Mouse (Mus musculus) heart, adult 18-20 months (tissue): ENCODE data around the gene Atp1b3. TPM values are rescaled to one million over a fixed set of nuclear protein-coding genes. Genes with fewer than 3 reads are reported as not detected.
"Not testable (repeated sequence)": the region's sequence is repeated elsewhere in the genome, so short reads cannot be mapped to it uniquely, and the experiment has no call there.

Experiments
- DNase-seq, 2 experiments: peaks; one replicate each; pipeline ENCODE4 v3.0.0; 2021 to 2022; ENCODE audit warnings: mixed read lengths in 1 of 2
- total RNA-seq, 2 experiments: library from RNA; stranded (reverse); gene quantifications; 2 replicates each; pipeline ENCODE4 v1.2.3; 2021

Gene Atp1b3
- total RNA-seq, 2 experiments from 2014 or later, result 51.6 to 63.6 TPM

- DNase-seq, result no peak
Measured at GRCm38 (mm10) chr9:96365271-96365872, 1.1 kb upstream of the Atp1b3 start.

GRCm38 (mm10) chr9:96363581-96364140, 581 bp downstream of the Atp1b3 start:
- DNase-seq, result peak; percentile 82 to 84

GRCm38 (mm10) chr9:96360056-96360455, 4.2 kb downstream of the Atp1b3 start:
- DNase-seq, result no peak

- DNase-seq, result peak; percentile 47 to 51
Measured at GRCm38 (mm10) chr9:96353799-96354198, 10.4 kb downstream of the Atp1b3 start.

- DNase-seq, result no peak
Measured at GRCm38 (mm10) chr9:96353121-96353769, 11.0 kb downstream of the Atp1b3 start.

GRCm38 (mm10) chr9:96351771-96352170, 12.5 kb downstream of the Atp1b3 start:
- DNase-seq, result not testable (repeated sequence)

- no peak for DNase-seq
Measured at GRCm38 (mm10) chr9:96350476-96350875, 13.8 kb downstream of the Atp1b3 start.

GRCm38 (mm10) chr9:96350010-96350409, 14.2 kb downstream of the Atp1b3 start:
- DNase-seq, result peak; percentile 76 to 84

GRCm38 (mm10) chr9:96348885-96349284, 15.4 kb downstream of the Atp1b3 start:
- DNase-seq, result no peak

GRCm38 (mm10) chr9:96345750-96346149, 18.5 kb downstream of the Atp1b3 start:
- no peak for DNase-seq

- DNase-seq, result no peak
Measured at GRCm38 (mm10) chr9:96331146-96331545, 33.1 kb downstream of the Atp1b3 start.

GRCm38 (mm10) chr9:96328226-96328625, 36.0 kb downstream of the Atp1b3 start:
- DNase-seq, result no peak

- DNase-seq, result peak; percentile 48 to 58
Measured at GRCm38 (mm10) chr9:96326496-96326923, 37.7 kb downstream of the Atp1b3 start.

- DNase-seq, result peak in 1 of 2 experiments; percentile 4
Measured at GRCm38 (mm10) chr9:96324502-96324901, 39.7 kb downstream of the Atp1b3 start.

GRCm38 (mm10) chr9:96322411-96323152, 41.7 kb downstream of the Atp1b3 start:
- DNase-seq, result no peak

- DNase-seq, result no peak
Measured at GRCm38 (mm10) chr9:96320551-96320980, 43.7 kb downstream of the Atp1b3 start.

GRCm38 (mm10) chr9:96319333-96319732, 44.9 kb downstream of the Atp1b3 start:
- peak; percentile 13 to 34 for DNase-seq

- DNase-seq, result no peak
Measured at GRCm38 (mm10) chr9:96312074-96312473, 52.2 kb downstream of the Atp1b3 start.

- DNase-seq, result no peak
Measured at GRCm38 (mm10) chr9:96308816-96309215, 55.4 kb downstream of the Atp1b3 start.

GRCm38 (mm10) chr9:96299324-96300008, 64.8 kb downstream of the Atp1b3 start:
- DNase-seq, result no peak

- DNase-seq, result no peak
Measured at GRCm38 (mm10) chr9:96292144-96292543, 72.1 kb downstream of the Atp1b3 start.

GRCm38 (mm10) chr9:96284916-96285315, 79.3 kb downstream of the Atp1b3 start:
- DNase-seq, result no peak
